Mouse (Mus musculus) kidney, embryonic 14.5 days (tissue): ENCODE results near the gene Efhd1. TPM values are rescaled to one million over a fixed set of nuclear protein-coding genes. Genes with fewer than 3 reads are reported as not detected.

Source experiments
- ATAC-seq: fragments of 200-750 bp; cut with Nextera tagmentation; 2 replicates; pipeline ENCODE4 v1.8.0; 2017; ENCODE audit warnings: moderate number of reproducible peaks, mild to moderate bottlenecking, moderate TSS enrichment, moderate library complexity; ENCODE audit not compliant: low FRiP score, low TSS enrichment
- H3K27ac ChIP-seq: fragments of 300-500 bp; sonication (generic); 2 replicates; pipeline ENCODE4 v1.5.1; 2014; ENCODE audit warnings: low read depth, mild to moderate bottlenecking, low read length, moderate library complexity, mixed read lengths
- H3K27me3 ChIP-seq: fragments of 300-500 bp; sonication (generic); 2 replicates; pipeline ENCODE4 v1.6.1; 2014; ENCODE audit warnings: mild to moderate bottlenecking, low read length; ENCODE audit not compliant: control insufficient read depth, insufficient read depth
- H3K36me3 ChIP-seq: fragments of 300-500 bp; sonication (generic); 2 replicates; pipeline ENCODE4 v1.6.1; 2014; ENCODE audit warnings: low read length, mixed read lengths; ENCODE audit not compliant: control insufficient read depth, insufficient read depth
- H3K4me1 ChIP-seq: fragments of 300-500 bp; sonication (generic); 2 replicates; pipeline ENCODE4 v1.6.1; 2014; ENCODE audit warnings: low read length, mixed read lengths; ENCODE audit not compliant: control insufficient read depth, insufficient read depth
- H3K4me2 ChIP-seq: fragments of 300-500 bp; sonication (generic); replicated peaks from 2 replicates; pipeline ENCODE4 v1.6.1; 2014; ENCODE audit warnings: low read depth, mild to moderate bottlenecking, low read length
- H3K4me3 ChIP-seq: fragments of 300-500 bp; sonication (generic); 2 replicates; pipeline ENCODE4 v1.5.1; 2014; ENCODE audit warnings: mild to moderate bottlenecking, low read length
- H3K9ac ChIP-seq: fragments of 300-500 bp; sonication (generic); 2 replicates; pipeline ENCODE4 v1.6.1; 2014; ENCODE audit warnings: low read depth, mild to moderate bottlenecking, low read length, moderate library complexity
- H3K9me3 ChIP-seq: fragments of 300-500 bp; sonication (generic); 2 replicates; pipeline ENCODE4 v1.6.1; 2016; ENCODE audit warnings: low read length; ENCODE audit not compliant: control insufficient read depth
- WGBS: fragments of 180-500 bp; shearing (Covaris S2); extraction: QIAGEN DNeasy Blood & Tissue Kit; methylation state at CpG from one replicate; pipeline ENCODE4 v1.1.7; 2014; 5-methylcytosine and 5-hydroxymethylcytosine counted together
- polyA plus RNA-seq: library from polyadenylated mRNA; unstranded; fragments of >200 nt; fragmentation: Nextera tagmentation; extraction: Ambion mirVana; gene quantifications from 2 replicates; pipeline ENCODE4 v1.2.1, GENCODE M21; 2014

Gene Efhd1
- polyA plus RNA-seq, 1 experiment from 2014 or later = 3.6 TPM

DNA sequence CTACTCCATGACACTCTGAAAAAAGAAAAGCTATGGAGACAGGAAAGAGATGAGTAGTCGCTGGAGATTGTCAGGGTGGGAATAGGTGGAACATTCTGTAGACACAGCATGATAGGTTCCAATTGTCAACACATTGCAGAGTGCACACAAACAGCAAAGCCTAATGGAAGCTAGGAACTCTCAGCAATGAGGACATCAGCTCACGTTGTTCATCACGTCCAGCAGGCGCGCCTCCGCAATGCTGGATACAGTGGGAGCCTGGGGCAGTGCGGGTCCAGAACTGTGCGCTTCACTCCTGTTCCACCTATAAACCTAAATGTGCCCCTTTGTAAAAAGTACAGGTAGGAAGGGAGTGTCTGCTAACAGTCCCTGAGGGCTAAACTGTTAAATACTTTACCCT, 21.1 kb upstream of the Efhd1 start:
- no peaks in the 10 kb centered on the region for H3K27me3 ChIP-seq
- H3K4me3 ChIP-seq = no peak overlapping the region
- H3K9ac ChIP-seq = no peak overlapping the region
- H3K4me2 ChIP-seq = no peak overlapping the region
- no peak for ATAC-seq
- no peak overlapping the region for H3K27ac ChIP-seq
- WGBS = 92% methylated on average over 8 of the region's 8 CpGs
- no peaks in the 10 kb centered on the region for H3K4me1 ChIP-seq
- H3K36me3 ChIP-seq = no peaks in the 10 kb centered on the region; the same call in 1 of the 2 replicates
- H3K9me3 ChIP-seq = no peaks in the 10 kb centered on the region

DNA sequence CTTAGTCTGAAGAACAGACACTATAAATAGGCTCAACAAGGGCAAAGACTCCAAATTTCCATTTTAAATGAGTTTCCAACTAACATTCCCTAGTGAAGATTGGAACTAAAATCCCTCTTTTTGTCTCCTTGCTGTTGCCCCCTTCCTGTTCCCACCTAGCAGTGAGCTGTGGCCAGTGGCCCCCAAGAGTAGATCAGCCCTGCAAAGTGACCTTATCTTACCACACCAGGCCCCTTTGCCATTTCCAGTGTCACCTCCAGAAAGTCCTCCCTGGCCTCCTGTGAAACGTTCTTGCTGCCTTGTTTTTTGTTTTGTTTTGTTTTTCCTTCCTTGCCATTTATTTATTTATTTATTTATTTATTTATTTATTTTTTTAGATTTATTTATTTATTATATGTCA, 18.7 kb upstream of the Efhd1 start:
- Histone ChIP-seq H3K9ac (no peak overlapping the region), H3K27me3 (no peaks in the 10 kb centered on the region), H3K4me3 (no peak overlapping the region), H3K36me3 (no peaks in the 10 kb centered on the region), H3K4me1 (no peaks in the 10 kb centered on the region), H3K27ac (no peak overlapping the region), H3K4me2 (no peak overlapping the region), H3K9me3 (no peaks in the 10 kb centered on the region)
- 50% methylated on average over 1 of the region's 1 CpGs for WGBS
- ATAC-seq = no peak

DNA sequence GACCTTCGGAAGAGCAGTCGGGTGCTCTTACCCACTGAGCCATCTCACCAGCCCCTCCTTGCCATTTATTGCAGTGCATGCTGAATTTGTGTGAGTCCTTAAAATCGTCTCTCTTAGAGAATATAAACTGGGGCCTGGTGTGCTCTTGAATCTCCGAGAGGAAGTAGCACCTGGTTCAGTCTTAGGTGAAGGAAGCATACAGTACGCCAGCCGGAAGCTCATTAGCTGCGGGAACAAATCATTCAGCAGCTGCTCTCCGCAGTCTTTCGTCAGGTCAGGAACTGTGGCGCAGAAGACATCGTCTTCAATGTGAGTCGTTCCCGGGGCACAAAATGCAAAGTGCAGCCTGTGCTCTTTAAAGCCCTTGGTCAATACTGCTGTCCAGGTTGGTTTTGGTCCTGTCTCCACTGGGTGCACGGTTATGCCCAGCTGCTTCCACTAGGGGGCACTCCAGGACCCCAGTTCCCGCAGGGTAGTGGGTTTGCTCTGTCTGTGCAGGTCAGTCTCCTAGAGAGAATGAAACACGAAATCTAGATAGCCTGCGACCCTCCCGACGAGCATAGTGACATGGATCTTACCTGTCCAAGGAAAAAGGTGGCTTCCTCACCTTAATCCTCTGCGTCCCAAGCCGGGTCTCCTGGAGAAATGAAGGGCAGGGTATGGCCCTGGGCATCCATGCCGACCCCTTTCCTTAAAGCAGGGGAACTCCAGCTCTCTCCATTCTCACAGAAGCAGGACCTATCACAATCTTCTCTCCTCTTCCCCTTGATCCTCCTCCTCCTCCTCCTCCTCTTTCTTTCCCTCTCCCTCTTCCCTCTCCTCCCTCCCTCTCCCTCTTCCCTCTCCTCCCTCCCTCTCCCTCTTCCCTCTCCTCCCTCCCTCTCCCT, 18.0 kb upstream of the Efhd1 start:
- no peak overlapping the region for H3K27ac ChIP-seq
- H3K4me1 ChIP-seq = no peaks in the 10 kb centered on the region
- H3K4me3 ChIP-seq = no peak overlapping the region
- peak; percentile 93 for ATAC-seq
- no peak overlapping the region for H3K9ac ChIP-seq
- no peaks in the 10 kb centered on the region for H3K36me3 ChIP-seq
- no peak overlapping the region; the same call in 1 of the 2 replicates for H3K4me2 ChIP-seq
- 25% methylated on average over 22 of the region's 22 CpGs for WGBS
- H3K9me3 ChIP-seq = no peaks in the 10 kb centered on the region
- H3K27me3 ChIP-seq = no peaks in the 10 kb centered on the region

- Histone ChIP-seq H3K36me3 (no peaks in the 10 kb centered on the region), H3K9ac (no peak overlapping the region), H3K27ac (no peak overlapping the region), H3K4me2 (no peak overlapping the region), H3K4me1 (no peaks in the 10 kb centered on the region), H3K9me3 (no peaks in the 10 kb centered on the region), H3K4me3 (no peak overlapping the region), H3K27me3 (no peaks in the 10 kb centered on the region)
- 73% methylated on average over 5 of the region's 5 CpGs for WGBS
- no peak for ATAC-seq
Observed at GRCm38 (mm10) chr1:87252040-87252609, 12.0 kb upstream of the Efhd1 start.

DNA sequence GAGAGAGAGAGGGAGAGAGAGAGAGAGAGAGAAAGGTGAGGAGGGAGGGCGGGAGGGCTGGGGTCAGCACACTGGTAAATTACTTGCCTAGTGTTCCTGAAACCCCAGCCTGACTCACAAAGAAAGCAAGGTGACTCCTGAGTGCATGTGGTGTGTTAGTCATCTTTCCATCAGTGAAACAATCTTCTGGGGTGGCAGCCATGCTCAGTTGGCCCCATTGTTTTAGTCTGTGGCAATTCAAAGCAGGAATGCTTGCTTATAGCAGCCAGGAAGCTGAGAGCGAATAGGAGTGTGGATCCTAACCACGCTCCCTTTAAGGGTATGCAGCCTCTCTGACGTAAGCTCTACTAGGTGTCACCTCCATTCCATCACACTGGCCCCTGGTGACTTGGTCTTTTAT, 9.0 kb upstream of the Efhd1 start:
- no peaks in the 10 kb centered on the region for H3K4me1 ChIP-seq
- no peak overlapping the region for H3K4me2 ChIP-seq
- H3K9me3 ChIP-seq = no peaks in the 10 kb centered on the region
- H3K4me3 ChIP-seq = no peak overlapping the region
- H3K27ac ChIP-seq = no peak overlapping the region
- H3K27me3 ChIP-seq = peaks cover 13% of the 10 kb centered on the region
- H3K36me3 ChIP-seq = no peaks in the 10 kb centered on the region
- no peak for ATAC-seq
- H3K9ac ChIP-seq = no peak overlapping the region
- 56% methylated on average over 4 of the region's 4 CpGs for WGBS

DNA sequence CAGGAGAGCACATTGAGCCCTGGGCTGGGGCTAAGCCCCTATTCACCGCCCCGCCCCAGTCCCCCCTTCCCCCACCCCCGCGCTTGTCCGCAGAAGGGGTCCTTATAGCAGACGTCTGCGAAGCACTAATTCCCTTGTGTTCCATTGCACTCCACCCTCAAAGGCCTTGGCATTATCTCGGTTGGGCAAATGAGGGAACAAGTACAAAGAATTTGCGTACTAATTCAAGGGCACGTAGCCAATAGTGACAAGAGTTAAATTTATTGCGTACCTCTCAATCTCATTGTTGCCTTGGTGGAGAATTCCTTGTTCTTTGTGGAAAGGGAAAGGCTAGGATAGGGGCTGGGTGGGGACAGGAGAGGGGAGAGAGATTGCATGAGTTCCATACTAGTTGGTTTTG, 6.5 kb upstream of the Efhd1 start:
- H3K36me3 ChIP-seq = no peaks in the 10 kb centered on the region
- ATAC-seq = no peak
- H3K27me3 ChIP-seq = peaks cover 28% of the 10 kb centered on the region
- 20% methylated on average over 11 of the region's 11 CpGs for WGBS
- no peak overlapping the region for H3K27ac ChIP-seq
- H3K4me2 ChIP-seq = no peak overlapping the region
- H3K4me3 ChIP-seq = no peak overlapping the region
- no peak overlapping the region for H3K9ac ChIP-seq
- H3K9me3 ChIP-seq = no peaks in the 10 kb centered on the region
- no peaks in the 10 kb centered on the region for H3K4me1 ChIP-seq

DNA sequence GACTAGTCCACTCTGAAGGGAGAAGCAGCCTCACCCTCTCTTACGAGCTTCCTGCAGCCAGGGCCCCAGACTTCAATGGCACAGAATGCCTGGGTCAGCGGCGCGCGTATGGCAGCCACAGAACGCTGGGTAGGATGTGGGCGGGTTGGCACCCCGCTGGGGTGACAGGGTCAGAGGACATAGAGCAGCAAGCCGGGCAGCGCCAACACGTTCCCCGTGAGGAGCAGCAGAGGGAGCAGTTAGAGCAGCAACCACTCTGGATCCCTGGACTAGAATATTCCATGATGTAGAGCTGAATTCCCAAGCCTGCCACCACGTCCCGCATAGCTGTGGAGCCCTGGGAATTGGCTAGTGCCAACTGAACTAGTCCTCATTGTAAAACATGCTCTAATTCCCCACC, 5.7 kb upstream of the Efhd1 start:
- Histone ChIP-seq H3K36me3 (no peaks in the 10 kb centered on the region), H3K4me1 (no peaks in the 10 kb centered on the region), H3K9me3 (no peaks in the 10 kb centered on the region), H3K4me2 (no peak overlapping the region), H3K27me3 (peaks cover 34% of the 10 kb centered on the region), H3K4me3 (no peak overlapping the region), H3K27ac (no peak overlapping the region), H3K9ac (no peak overlapping the region)
- no peak for ATAC-seq
- 11% methylated on average over 14 of the region's 14 CpGs for WGBS

- Histone ChIP-seq H3K9me3 (no peaks in the 10 kb centered on the region), H3K36me3 (no peaks in the 10 kb centered on the region), H3K4me2 (no peak overlapping the region), H3K4me3 (no peak overlapping the region), H3K27me3 (peaks cover 42% of the 10 kb centered on the region), H3K9ac (no peak overlapping the region), H3K4me1 (peaks cover under 1% of the 10 kb centered on the region; the same call in 1 of the 2 replicates), H3K27ac (no peak overlapping the region)
- WGBS = 92% methylated on average over 2 of the region's 2 CpGs
- ATAC-seq = no peak
Observed at GRCm38 (mm10) chr1:87259316-87259715, 4.8 kb upstream of the Efhd1 start.

DNA sequence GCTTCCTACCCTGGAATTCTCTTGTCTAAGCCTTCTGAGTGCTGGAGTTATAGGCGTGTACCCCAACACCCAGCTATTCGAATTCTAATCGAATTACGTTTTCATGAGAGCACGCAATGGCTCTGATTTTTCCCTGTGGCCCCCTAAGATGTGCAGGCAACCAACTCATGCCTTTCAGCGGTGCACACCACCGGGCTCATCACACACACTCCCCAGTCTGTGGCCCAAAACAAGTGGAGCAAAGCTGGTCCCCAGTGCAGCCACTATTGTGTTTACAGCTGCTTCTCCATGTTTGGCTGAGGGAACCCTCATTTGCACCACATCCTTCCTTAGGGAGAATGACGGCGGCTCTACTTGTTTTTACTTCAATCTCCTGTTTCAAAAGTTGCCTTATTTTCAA, 906 bp upstream of the Efhd1 start:
- under 1% methylated on average over 9 of the region's 9 CpGs for WGBS

More for the DNA sequence above, 906 bp upstream of the Efhd1 start:
- Histone ChIP-seq H3K9ac (no peak overlapping the region), H3K27me3 (peaks cover 63% of the 10 kb centered on the region), H3K4me2 (no peak overlapping the region), H3K9me3 (no peaks in the 10 kb centered on the region), H3K27ac (no peak overlapping the region), H3K36me3 (no peaks in the 10 kb centered on the region), H3K4me1 (peaks cover 9% of the 10 kb centered on the region; the same call in 1 of the 2 replicates), H3K4me3 (no peak overlapping the region; the same call in 1 of the 2 replicates)
- no peak for ATAC-seq
